Mouse (Mus musculus): Measurements from ENCODE around the gene Sdhaf3.

Gene Sdhaf3

GRCm38 (mm10) chr6:7068782-7069181 is 113.0 kb downstream of the Sdhaf3 start:
- DNase-seq (ENCODE audit: low spot score in 2 of 2), result no peak

- DNase-seq (ENCODE audit: low spot score in 2 of 2), result no peak
Measured at GRCm38 (mm10) chr6:7069463-7069862, 113.7 kb downstream of the Sdhaf3 start.

- DNase-seq (ENCODE audit: low spot score in 2 of 2), result no peak
Measured at GRCm38 (mm10) chr6:7082054-7082453, 126.2 kb downstream of the Sdhaf3 start.

- DNase-seq (ENCODE audit: low spot score in 2 of 2), result no peak
Measured at GRCm38 (mm10) chr6:7082467-7083259, 126.9 kb downstream of the Sdhaf3 start.

- DNase-seq (ENCODE audit: low spot score in 2 of 2), result peak in 1 of 2 experiments; percentile 11
Measured at GRCm38 (mm10) chr6:7083661-7084060, 127.9 kb downstream of the Sdhaf3 start.

- peak; percentile 5 to 6 for DNase-seq (ENCODE audit: low spot score in 2 of 2)
Measured at GRCm38 (mm10) chr6:7084370-7084769, 128.6 kb downstream of the Sdhaf3 start.

- DNase-seq (ENCODE audit: low spot score in 2 of 2), result no peak
Measured at GRCm38 (mm10) chr6:7085506-7085905, 129.7 kb downstream of the Sdhaf3 start.

- no peak for DNase-seq (ENCODE audit: low spot score in 2 of 2)
Measured at GRCm38 (mm10) chr6:7092094-7092493, 136.3 kb downstream of the Sdhaf3 start.

All from right cerebral cortex, postnatal 36 days (tissue).